Mouse (Mus musculus) MEL (cell line): ENCODE measurements at regions not wholly inside any gene's neighbourhood (a gene's known extent, or its start where the extent isn't known, plus 50 kb on each side); places are given as distances from the start of the nearest gene placed in this dataset.

Source experiments
- DNase-seq: peaks from one replicate; pipeline ENCODE4 v3.0.0; 2011; ENCODE audit warnings: low read depth, low spot score
- H3K27ac ChIP-seq: 2 replicates; pipeline ENCODE4 v1.5.1; 2012; ENCODE audit warnings: low read depth, mild to moderate bottlenecking, control low read depth, low read length, moderate library complexity; ENCODE audit not compliant: control insufficient read depth
- H3K27me3 ChIP-seq, 2 experiments: fragments of 150-350 bp in 1 of 2; sonication (generic) in 1 of 2; 2 replicates each; pipeline ENCODE4 v1.6.1; 2012; ENCODE audit warnings: low read length in 2 of 2, mild to moderate bottlenecking in 2 of 2, improper control_type of control experiment in 1 of 2, moderate library complexity in 1 of 2; ENCODE audit not compliant: insufficient read depth in 2 of 2, control insufficient read depth in 1 of 2
- H3K36me3 ChIP-seq, 2 experiments: 2 replicates each; pipeline ENCODE4 v1.6.1; 2012 to 2014; ENCODE audit warnings: low read length in 2 of 2, improper control_type of control experiment in 1 of 2, inconsistent platforms in 1 of 2, mild to moderate bottlenecking in 1 of 2; ENCODE audit not compliant: insufficient read depth in 2 of 2, control insufficient read depth in 1 of 2
- H3K4me1 ChIP-seq, 2 experiments: fragments of 150-350 bp in 1 of 2; sonication (generic) in 1 of 2; 2 replicates each; pipeline ENCODE4 v1.6.1; 2012; ENCODE audit warnings: low read length in 2 of 2, improper control_type of control experiment in 1 of 2, mild to moderate bottlenecking in 1 of 2; ENCODE audit not compliant: insufficient read depth in 2 of 2, control insufficient read depth in 1 of 2
- H3K4me3 ChIP-seq, 2 experiments: fragments of 150-350 bp in 1 of 2; sonication (generic) in 1 of 2; 2 replicates each; pipeline ENCODE4 v1.5.1; 2012; ENCODE audit warnings: low read depth in 2 of 2, low read length in 2 of 2, mild to moderate bottlenecking in 2 of 2, moderate library complexity in 2 of 2, control low read depth in 1 of 2, improper control_type of control experiment in 1 of 2; ENCODE audit not compliant: control insufficient read depth in 1 of 2, insufficient read depth in 1 of 2
- H3K79me2 ChIP-seq: 2 replicates; pipeline ENCODE4 v1.6.1; 2012; ENCODE audit warnings: mild to moderate bottlenecking, low read length, moderate library complexity; ENCODE audit not compliant: control insufficient read depth, poor library complexity, insufficient read depth
- H3K9ac ChIP-seq: 2 replicates; pipeline ENCODE4 v1.6.1; 2012; ENCODE audit warnings: low read depth, mild to moderate bottlenecking, control low read depth, low read length, moderate library complexity; ENCODE audit not compliant: control insufficient read depth, poor library complexity, severe bottlenecking
- H3K9me3 ChIP-seq: fragments of 150-350 bp; sonication (generic); replicated peaks from 2 replicates; pipeline ENCODE4 v1.6.1; 2012; ENCODE audit warnings: mild to moderate bottlenecking, low read length, improper control_type of control experiment, moderate library complexity; ENCODE audit not compliant: insufficient read depth
- BHLHE40 ChIP-seq: IDR thresholded peaks from 2 replicates; pipeline ENCODE4 v1.6.1; 2012; ENCODE audit warnings: low read depth, mild to moderate bottlenecking, inconsistent platforms, low read length, improper control_type of control experiment, borderline replicate concordance
- CHD1 ChIP-seq: IDR thresholded peaks from 2 replicates; pipeline ENCODE4 v1.6.1; 2012; ENCODE audit warnings: low read depth, mild to moderate bottlenecking, inconsistent platforms, low read length, improper control_type of control experiment
- CHD2 ChIP-seq: IDR thresholded peaks from 2 replicates; pipeline ENCODE4 v1.6.1; 2011; ENCODE audit warnings: low read length, improper control_type of control experiment
- CTCF ChIP-seq, 3 experiments: IDR thresholded peaks in 2 of 3; conservative IDR thresholded peaks in 1 of 3; 2 replicates each; pipeline ENCODE4 v1.5.1; 2011 to 2012; ENCODE audit warnings: low read length in 3 of 3, low read depth in 2 of 3, mild to moderate bottlenecking in 2 of 3, improper control_type of control experiment in 1 of 3, inconsistent platforms in 1 of 3, mixed read lengths in 1 of 3, moderate library complexity in 1 of 3; ENCODE audit not compliant: control insufficient read depth in 1 of 3, insufficient read depth in 1 of 3, poor library complexity in 1 of 3, severe bottlenecking in 1 of 3
- E2F4 ChIP-seq: IDR thresholded peaks from 2 replicates; pipeline ENCODE4 v1.6.1; 2011; ENCODE audit warnings: low read depth, low read length, improper control_type of control experiment, borderline replicate concordance
- ELF1 ChIP-seq: IDR thresholded peaks from 2 replicates; pipeline ENCODE4 v1.6.1; 2014; ENCODE audit warnings: low read depth, mild to moderate bottlenecking, inconsistent platforms, low read length, improper control_type of control experiment, moderate library complexity
- ETS1 ChIP-seq: IDR thresholded peaks from 2 replicates; pipeline ENCODE4 v1.6.1; 2012; ENCODE audit warnings: low read depth, mild to moderate bottlenecking, inconsistent platforms, low read length, improper control_type of control experiment, moderate library complexity
- GABPA ChIP-seq: IDR thresholded peaks from 2 replicates; pipeline ENCODE4 v1.6.1; 2012; ENCODE audit warnings: low read depth, mild to moderate bottlenecking, inconsistent platforms, low read length, improper control_type of control experiment, moderate library complexity
- GATA1 ChIP-seq: IDR thresholded peaks from 2 replicates; pipeline ENCODE4 v1.6.1; 2011; ENCODE audit warnings: low read depth, low read length, improper control_type of control experiment
- HCFC1 ChIP-seq: IDR thresholded peaks from 2 replicates; pipeline ENCODE4 v1.6.1; 2012; ENCODE audit warnings: low read depth, mild to moderate bottlenecking, inconsistent platforms, low read length, improper control_type of control experiment, moderate library complexity
- JUND ChIP-seq: IDR thresholded peaks from 2 replicates; pipeline ENCODE4 v1.6.1; 2011; ENCODE audit warnings: low read depth, mild to moderate bottlenecking, improper control_type of control experiment, low read length
- MAFK ChIP-seq: IDR thresholded peaks from 2 replicates; pipeline ENCODE4 v1.6.1; 2011; ENCODE audit warnings: low read depth, mild to moderate bottlenecking, low read length, improper control_type of control experiment, borderline replicate concordance
- MAX ChIP-seq: IDR thresholded peaks from 2 replicates; pipeline ENCODE4 v1.6.1; 2011; ENCODE audit warnings: low read length, improper control_type of control experiment
- MEF2A ChIP-seq: IDR thresholded peaks from 2 replicates; pipeline ENCODE4 v1.6.1; 2014; ENCODE audit warnings: low read depth, mild to moderate bottlenecking, inconsistent platforms, low read length, improper control_type of control experiment; ENCODE audit not compliant: poor library complexity, insufficient replicate concordance, severe bottlenecking; ENCODE audit errors: extremely low read depth
- MXI1 ChIP-seq: IDR thresholded peaks from 2 replicates; pipeline ENCODE4 v1.6.1; 2011; ENCODE audit warnings: mild to moderate bottlenecking, low read depth, low read length, improper control_type of control experiment
- MYB ChIP-seq: IDR thresholded peaks from 2 replicates; pipeline ENCODE4 v1.6.1; 2011; ENCODE audit warnings: mild to moderate bottlenecking, low read depth, low read length, improper control_type of control experiment
- MYC ChIP-seq: IDR thresholded peaks from 2 replicates; pipeline ENCODE4 v1.6.1; 2011; ENCODE audit warnings: low read depth, mild to moderate bottlenecking, low read length, improper control_type of control experiment, moderate library complexity
- NELFE ChIP-seq: IDR thresholded peaks from 2 replicates; pipeline ENCODE4 v1.6.1; 2011; ENCODE audit warnings: low read depth, low read length, improper control_type of control experiment
- NRF1 ChIP-seq: IDR thresholded peaks from 2 replicates; pipeline ENCODE4 v1.6.1; 2014; ENCODE audit warnings: low read depth, mild to moderate bottlenecking, inconsistent platforms, low read length, improper control_type of control experiment, moderate library complexity; ENCODE audit not compliant: poor library complexity, insufficient read depth, severe bottlenecking
- POLR2A ChIP-seq, 2 experiments: IDR thresholded peaks; 2 replicates each; pipeline ENCODE4 v1.6.1; 2011 to 2012; ENCODE audit warnings: low read length in 2 of 2, mild to moderate bottlenecking in 2 of 2, control low read depth in 1 of 2, improper control_type of control experiment in 1 of 2, low read depth in 1 of 2, moderate library complexity in 1 of 2; ENCODE audit not compliant: control insufficient read depth in 1 of 2, insufficient read depth in 1 of 2, poor library complexity in 1 of 2
- POLR2AphosphoS2 ChIP-seq: IDR thresholded peaks from 2 replicates; pipeline ENCODE4 v1.6.1; 2011; ENCODE audit warnings: low read length, improper control_type of control experiment
- POLR2AphosphoS5 ChIP-seq: IDR thresholded peaks from 2 replicates; pipeline ENCODE4 v1.6.1; 2012; ENCODE audit warnings: low read depth, borderline replicate concordance, mild to moderate bottlenecking, inconsistent platforms, low read length, moderate library complexity, mixed read lengths
- RCOR1 ChIP-seq: IDR thresholded peaks from 2 replicates; pipeline ENCODE4 v1.6.1; 2012; ENCODE audit warnings: low read depth, mild to moderate bottlenecking, inconsistent platforms, low read length, improper control_type of control experiment
- SIN3A ChIP-seq: IDR thresholded peaks from 2 replicates; pipeline ENCODE4 v1.6.1; 2012; ENCODE audit warnings: low read length, improper control_type of control experiment, inconsistent platforms
- SMC3 ChIP-seq: IDR thresholded peaks from 2 replicates; pipeline ENCODE4 v1.6.1; 2011; ENCODE audit warnings: low read depth, low read length, improper control_type of control experiment
- TAL1 ChIP-seq: IDR thresholded peaks from 2 replicates; pipeline ENCODE4 v1.6.1; 2012; ENCODE audit warnings: mild to moderate bottlenecking, inconsistent platforms, low read length, moderate library complexity, mixed read lengths
- TBP ChIP-seq: IDR thresholded peaks from 2 replicates; pipeline ENCODE4 v1.8.0; 2011; ENCODE audit warnings: low read depth, low read length, improper control_type of control experiment
- TCF12 ChIP-seq: IDR thresholded peaks from 2 replicates; pipeline ENCODE4 v1.6.1; 2014; ENCODE audit warnings: low read depth, mild to moderate bottlenecking, inconsistent platforms, low read length, improper control_type of control experiment, moderate library complexity
- UBTF ChIP-seq: IDR thresholded peaks from 2 replicates; pipeline ENCODE4 v1.6.1; 2012; ENCODE audit warnings: low read depth, mild to moderate bottlenecking, inconsistent platforms, low read length, improper control_type of control experiment, moderate library complexity, borderline replicate concordance; ENCODE audit not compliant: insufficient read depth
- USF1 ChIP-seq: IDR thresholded peaks from 2 replicates; pipeline ENCODE4 v1.6.1; 2014; ENCODE audit warnings: low read depth, mild to moderate bottlenecking, inconsistent platforms, low read length, improper control_type of control experiment, moderate library complexity
- USF2 ChIP-seq, 2 experiments: IDR thresholded peaks; 2 replicates each; pipeline ENCODE4 v1.6.1; 2011 to 2012; ENCODE audit warnings: improper control_type of control experiment in 2 of 2, low read length in 2 of 2, borderline replicate concordance in 1 of 2, inconsistent platforms in 1 of 2, low read depth in 1 of 2, mild to moderate bottlenecking in 1 of 2; ENCODE audit not compliant: insufficient read depth in 1 of 2
- ZC3H11A ChIP-seq: IDR thresholded peaks from 2 replicates; pipeline ENCODE4 v1.6.1; 2012; ENCODE audit warnings: low read depth, mild to moderate bottlenecking, inconsistent platforms, low read length, improper control_type of control experiment
- ZMIZ1 ChIP-seq: IDR thresholded peaks from 2 replicates; pipeline ENCODE4 v1.6.1; 2012; ENCODE audit warnings: low read depth, mild to moderate bottlenecking, inconsistent platforms, low read length, improper control_type of control experiment, moderate library complexity
- ZNF384 ChIP-seq: IDR thresholded peaks from 2 replicates; pipeline ENCODE4 v1.6.1; 2012; ENCODE audit warnings: low read depth, mild to moderate bottlenecking, inconsistent platforms, low read length, improper control_type of control experiment

- Histone ChIP-seq H3K27me3 (no peaks in the 10 kb centered on the region), H3K9ac (peak overlapping the region; percentile 55)
- TF ChIP-seq ETS1 (peak; percentile 94), POLR2A (IDR thresholded peaks at IDR 0.05; ENCODE audit: control insufficient read depth in 1 of 2, insufficient read depth in 1 of 2, low read depth in 1 of 2, low read length in 2 of 2, poor library complexity in 1 of 2) (no peak), GABPA (peak; percentile 30; the same call in 1 of the 2 replicates), USF2 (IDR thresholded peaks at IDR 0.05; ENCODE audit: borderline replicate concordance in 1 of 2, insufficient read depth in 1 of 2, low read depth in 1 of 2, low read length in 2 of 2) (peak in 1 of 2 experiments; percentile 51; a peak in 1 of 4 replicates), ZC3H11A (no peak), MAX (no peak), JUND (peak; percentile 46; the same call in 1 of the 2 replicates), GATA1 (peak; percentile 83), MYC (peak; percentile 54; the same call in 1 of the 2 replicates), TAL1 (peak; percentile 74), TCF12 (peak; percentile 67), MAFK (peak; percentile 46), USF1 (peak; percentile 89), HCFC1 (peak; percentile 56; the same call in 1 of the 2 replicates), ELF1 (peak; percentile 60), NRF1 (no peak), ZMIZ1 (peak; percentile 55; the same call in 1 of the 2 replicates), CHD1 (no peak; the same call in 1 of the 2 replicates), ZNF384 (peak; percentile 68), NELFE (no peak; the same call in 1 of the 2 replicates), POLR2AphosphoS5 (no peak), SMC3 (no peak), BHLHE40 (peak; percentile 76), MXI1 (no peak; the same call in none of the 2 replicates), UBTF (no peak), E2F4 (no peak), MYB (no peak), MEF2A (no peak), SIN3A (peak; percentile 90), CHD2 (peak; percentile 11; the same call in 1 of the 2 replicates), POLR2AphosphoS2 (no peak), RCOR1 (peak; percentile 10; the same call in 1 of the 2 replicates), TBP (no peak), CTCF (IDR thresholded peaks at IDR 0.05 in 2 of 3, conservative IDR thresholded peaks at IDR 0.05 in 1 of 3; ENCODE audit: control insufficient read depth in 1 of 3, insufficient read depth in 1 of 3, low read depth in 2 of 3, low read length in 3 of 3, poor library complexity in 1 of 3, severe bottlenecking in 1 of 3) (no peak)
Observed at GRCm38 (mm10) chr13:111928636-111929544, 120.1 kb upstream of the Map3k1 start.

More at GRCm38 (mm10) chr13:111928636-111929544, 120.1 kb upstream of the Map3k1 start:
- peaks cover 17 to 27% of the 10 kb centered on the region in 2 experiments for H3K4me1 ChIP-seq
- H3K9me3 ChIP-seq: no peaks in the 10 kb centered on the region
- H3K79me2 ChIP-seq: no peaks in the 10 kb centered on the region
- H3K36me3 ChIP-seq: peaks cover 0 to 28% of the 10 kb centered on the region in 2 experiments; a peak in 2 of 4 replicates
- H3K4me3 ChIP-seq: peak overlapping the region; percentile 20 to 71; a peak in 3 of 4 replicates
- peak; percentile 85 for DNase-seq
- H3K27ac ChIP-seq: peak overlapping the region; percentile 96
